Mouse (Mus musculus) bone marrow macrophage, adult 2 months (primary cell): ENCODE measurements around the gene Tomt. TPM values are rescaled to one million over a fixed set of nuclear protein-coding genes. Genes with fewer than 3 reads are reported as not detected.

Experiments used
- H3K27ac ChIP-seq: 2 replicates; pipeline ENCODE4 v1.5.1; 2012; ENCODE audit warnings: low read depth, low read length; ENCODE audit not compliant: insufficient read depth
- H3K4me1 ChIP-seq: 2 replicates; pipeline ENCODE4 v1.6.1; 2012; ENCODE audit warnings: low read length; ENCODE audit not compliant: control insufficient read depth, insufficient read depth
- H3K4me3 ChIP-seq: 2 replicates; pipeline ENCODE4 v1.5.1; 2012; ENCODE audit warnings: mild to moderate bottlenecking, low read length, moderate library complexity; ENCODE audit not compliant: insufficient read depth
- CTCF ChIP-seq: IDR thresholded peaks from 2 replicates; pipeline ENCODE4 v1.5.1; 2012; ENCODE audit warnings: low read depth, mild to moderate bottlenecking, low read length, moderate library complexity
- POLR2A ChIP-seq: IDR thresholded peaks from 2 replicates; pipeline ENCODE4 v1.6.1; 2012; ENCODE audit warnings: mild to moderate bottlenecking, low read depth, low read length, borderline replicate concordance
- polyA plus RNA-seq: library from polyadenylated mRNA; stranded (reverse); fragments of >200 nt; gene quantifications from 2 replicates; pipeline ENCODE4 v1.2.4, GENCODE M21; 2012; ENCODE audit not compliant: missing spikeins, insufficient read depth, insufficient read length

The Tomt gene
- polyA plus RNA-seq, 1 experiment = not detected

DNA sequence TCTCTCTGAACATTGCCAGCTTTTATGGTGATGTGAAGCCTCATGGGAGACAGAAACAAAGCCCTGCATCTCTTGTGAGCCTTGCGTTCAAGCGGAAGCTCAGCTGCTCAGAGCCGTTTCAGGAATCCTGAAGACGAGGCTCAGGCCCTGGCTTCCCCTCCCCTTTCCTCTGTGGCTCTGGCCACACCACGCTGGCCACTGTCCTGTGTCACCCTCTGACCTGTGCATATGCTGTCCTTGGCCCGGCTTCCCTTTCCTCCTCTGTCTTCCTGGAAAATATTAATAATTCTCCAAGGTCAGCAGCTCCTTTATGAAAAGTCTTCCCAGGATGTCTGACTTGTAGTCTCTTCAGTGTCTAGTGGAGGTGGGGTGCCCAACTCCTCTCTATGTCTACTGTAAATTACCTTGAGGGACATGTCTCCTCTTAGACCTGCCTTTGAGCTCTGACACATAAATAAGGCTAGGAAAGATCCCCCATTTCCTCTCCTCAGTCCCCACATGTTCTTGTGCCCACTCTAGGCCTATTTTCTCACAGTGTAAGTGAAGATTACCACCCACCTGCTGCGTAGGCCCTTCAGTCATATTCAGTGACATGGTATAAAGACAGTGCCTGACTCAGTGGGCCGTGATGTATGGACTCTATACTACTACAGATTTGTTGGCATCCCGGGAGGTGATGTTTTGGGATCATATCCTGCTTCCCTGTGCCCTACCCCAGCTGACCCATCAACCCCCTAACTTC is 23.6 kb downstream of the Tomt start:
- no peak for TF ChIP-seq POLR2A
- TF ChIP-seq CTCF = no peak
- peaks cover 34% of the 10 kb centered on the region for H3K4me1 ChIP-seq
- no peak overlapping the region for H3K4me3 ChIP-seq
- peak overlapping the region; percentile 42 for H3K27ac ChIP-seq

DNA sequence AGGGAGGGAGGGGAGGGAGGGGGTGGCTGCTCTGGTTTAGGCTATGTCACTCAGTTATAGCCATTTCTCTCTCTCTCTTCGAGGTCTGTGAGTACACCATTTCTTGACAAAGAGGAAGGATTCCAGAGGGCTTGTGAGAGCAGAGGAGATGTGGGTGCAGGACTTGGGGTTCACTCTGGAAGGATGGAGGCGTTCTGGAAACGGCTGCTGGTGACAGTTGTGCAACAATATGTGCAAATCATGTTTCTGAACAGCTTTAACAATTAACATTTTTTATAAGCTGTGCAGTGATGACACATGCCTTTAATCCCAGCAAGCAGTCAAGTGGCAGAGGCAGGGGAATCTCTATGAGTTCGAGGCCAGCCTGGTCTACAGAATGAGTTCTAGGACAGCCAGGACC is 25.3 kb downstream of the Tomt start:
- Histone ChIP-seq H3K4me1 (peaks cover 38% of the 10 kb centered on the region), H3K4me3 (no peak overlapping the region), H3K27ac (no peak overlapping the region)
- TF ChIP-seq CTCF (no peak), POLR2A (no peak)

GRCm38 (mm10) chr7:101875978-101876377 is 30.2 kb downstream of the Tomt start:
- TF ChIP-seq POLR2A (no peak), CTCF (no peak)
- peaks cover 32% of the 10 kb centered on the region for H3K4me1 ChIP-seq
- no peak overlapping the region for H3K4me3 ChIP-seq
- H3K27ac ChIP-seq = no peak overlapping the region

DNA sequence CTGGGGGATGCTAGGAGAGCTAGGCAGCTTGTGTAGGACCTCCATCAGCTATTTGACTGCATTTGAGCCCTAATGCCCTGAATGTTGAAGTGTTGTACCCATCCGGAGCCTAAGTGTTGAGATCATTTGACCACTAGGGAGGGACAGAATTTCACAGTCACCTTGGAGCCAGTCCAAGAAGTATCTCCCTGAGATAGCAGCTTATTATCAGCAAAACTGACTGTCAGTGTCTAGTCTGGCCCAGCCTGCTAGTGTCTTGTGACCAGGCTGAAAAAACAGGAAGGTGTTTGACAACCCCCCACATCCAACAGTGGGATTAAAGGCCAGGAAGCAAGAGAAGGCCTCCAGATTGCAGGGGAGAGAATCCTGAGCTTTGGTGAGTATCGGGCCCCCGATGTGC is 34.9 kb downstream of the Tomt start:
- Histone ChIP-seq H3K4me1 (peaks cover 37% of the 10 kb centered on the region), H3K27ac (peak overlapping the region; percentile 85), H3K4me3 (peak overlapping the region; percentile 34)
- TF ChIP-seq POLR2A (no peak), CTCF (no peak)

- peak within 1 kb of the TSS; percentile 85 for H3K27ac ChIP-seq
- TF ChIP-seq POLR2A (no peak), CTCF (no peak)
- peaks cover 39% of the 10 kb centered on the region for H3K4me1 ChIP-seq
- H3K4me3 ChIP-seq = peak within 1 kb of the TSS; percentile 34
Observed at GRCm38 (mm10) chr7:101870629-101871028, 35.5 kb downstream of the Tomt start, which contains the start of gene Folr1. TSS of gene Folr1 (minus strand) at chr7:101870788.

GRCm38 (mm10) chr7:101869163-101869500 is 37.0 kb downstream of the Tomt start:
- no peak overlapping the region for H3K27ac ChIP-seq
- no peak for TF ChIP-seq POLR2A
- no peak overlapping the region for H3K4me3 ChIP-seq
- peaks cover 39% of the 10 kb centered on the region for H3K4me1 ChIP-seq

- no peak for TF ChIP-seq CTCF
- TF ChIP-seq POLR2A = no peak
- H3K4me3 ChIP-seq = no peak overlapping the region
- H3K27ac ChIP-seq = no peak overlapping the region
- peaks cover 44% of the 10 kb centered on the region for H3K4me1 ChIP-seq
Observed at GRCm38 (mm10) chr7:101868241-101869162, 37.7 kb downstream of the Tomt start.

DNA sequence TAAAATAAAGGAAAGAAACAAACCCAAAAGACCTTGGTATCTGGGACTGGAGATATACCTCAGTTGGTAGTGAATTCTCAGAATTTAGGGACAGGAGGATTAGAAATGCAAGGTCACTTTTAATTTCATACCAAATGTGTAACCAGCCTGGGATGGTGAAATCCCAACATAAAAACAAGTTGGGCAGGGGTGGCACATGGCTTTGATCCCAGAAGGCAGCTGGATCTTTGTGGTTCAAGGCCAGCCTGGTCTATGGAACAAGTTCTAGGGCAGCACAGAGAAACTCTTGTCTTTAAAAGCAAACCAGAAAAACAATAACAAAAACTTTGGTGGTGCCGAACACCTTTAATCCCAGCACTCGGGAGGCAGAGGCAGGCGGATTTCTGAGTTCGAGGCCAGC is 38.7 kb downstream of the Tomt start:
- no peak for TF ChIP-seq CTCF
- no peak for TF ChIP-seq POLR2A
- Histone ChIP-seq H3K27ac (no peak overlapping the region), H3K4me3 (no peak overlapping the region), H3K4me1 (peaks cover 39% of the 10 kb centered on the region)

DNA sequence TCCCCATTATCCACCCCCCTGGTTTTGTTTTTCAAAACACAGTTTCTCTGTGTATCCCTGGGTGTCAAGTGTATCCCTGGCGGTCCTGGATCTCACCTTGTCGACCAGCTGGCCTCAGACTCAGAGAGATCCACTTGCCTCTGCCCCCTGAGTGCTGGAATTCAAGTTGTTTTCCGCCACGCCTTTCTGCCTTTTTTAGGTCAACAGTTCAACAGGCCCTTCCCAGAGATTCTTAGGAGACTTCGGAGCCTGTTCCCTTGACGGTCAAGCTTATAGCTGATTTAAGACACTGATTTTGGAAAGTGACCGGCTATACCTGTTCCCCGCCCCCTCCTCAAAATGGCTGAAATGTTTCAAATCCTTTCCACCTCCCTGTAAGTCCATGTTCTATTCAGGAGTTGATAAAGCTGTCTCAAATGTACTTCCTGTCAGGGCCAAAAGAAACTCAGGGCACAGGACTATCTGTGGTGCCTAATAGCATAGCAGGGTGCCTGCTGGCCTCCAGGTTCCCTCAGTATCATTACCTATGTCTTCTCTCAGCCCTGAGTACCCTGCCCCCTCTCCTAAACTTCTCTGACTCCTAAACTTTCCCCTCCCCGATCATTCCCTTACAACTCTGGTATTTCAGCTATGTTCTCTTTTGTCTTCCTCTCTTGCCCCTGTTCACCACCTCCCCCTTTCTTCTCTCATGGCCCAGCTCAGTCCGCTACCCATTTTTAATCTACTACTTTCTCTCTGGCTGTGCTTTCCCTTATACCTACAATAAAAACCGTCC is 39.5 kb downstream of the Tomt start:
- TF ChIP-seq CTCF = no peak
- TF ChIP-seq POLR2A = no peak
- Histone ChIP-seq H3K27ac (no peak overlapping the region), H3K4me3 (no peak overlapping the region), H3K4me1 (peaks cover 33% of the 10 kb centered on the region)
